Mouse (Mus musculus) layer of hippocampus, postnatal 36 days (tissue): Measurements from ENCODE around the gene Psme4. TPM values are rescaled to one million over a fixed set of nuclear protein-coding genes. Genes with fewer than 3 reads are reported as not detected.

Experiments used
- DNase-seq, 2 experiments: peaks; one replicate each; pipeline ENCODE4 v3.0.0; 2022
- total RNA-seq, 2 experiments: library from RNA; stranded (reverse); gene quantifications; 2 replicates each; pipeline ENCODE4 v1.2.3; 2021

Gene Psme4
- total RNA-seq, 2 experiments from 2014 or later = 37.7 to 48.1 TPM

GRCm38 (mm10) chr11:30786230-30786983 is 14.9 kb downstream of the Psme4 start:
- DNase-seq = no peak

- no peak for DNase-seq
Measured at GRCm38 (mm10) chr11:30792680-30793079, 21.2 kb downstream of the Psme4 start.

GRCm38 (mm10) chr11:30793753-30794152 is 22.2 kb downstream of the Psme4 start:
- DNase-seq = no peak

- no peak for DNase-seq
Measured at GRCm38 (mm10) chr11:30797236-30797635, 25.7 kb downstream of the Psme4 start.

GRCm38 (mm10) chr11:30799496-30799895 is 28.0 kb downstream of the Psme4 start:
- no peak for DNase-seq

- no peak for DNase-seq
Measured at GRCm38 (mm10) chr11:30800091-30800490, 28.6 kb downstream of the Psme4 start.

- no peak for DNase-seq
Measured at GRCm38 (mm10) chr11:30802421-30802820, 30.9 kb downstream of the Psme4 start.

- no peak for DNase-seq
Measured at GRCm38 (mm10) chr11:30821116-30821515, 49.6 kb downstream of the Psme4 start.

GRCm38 (mm10) chr11:30838793-30839192 is 67.3 kb downstream of the Psme4 start:
- DNase-seq = no peak

- no peak for DNase-seq
Measured at GRCm38 (mm10) chr11:30844355-30844754, 72.8 kb downstream of the Psme4 start.

GRCm38 (mm10) chr11:30872425-30872824 is 100.9 kb downstream of the Psme4 start:
- DNase-seq = no peak

GRCm38 (mm10) chr11:30885171-30885871 is 113.8 kb downstream of the Psme4 start, which contains the start of the genes Gpr75 and Asb3:
Gene Gpr75, plus strand, starts transcription at chr11:30885358.
Gene Asb3, plus strand, starts transcription at chr11:30885416.
- DNase-seq = peak; percentile 74 to 80

GRCm38 (mm10) chr11:30888153-30888552 is 116.6 kb downstream of the Psme4 start:
- no peak for DNase-seq

GRCm38 (mm10) chr11:30896201-30896600 is 124.7 kb downstream of the Psme4 start:
- no peak for DNase-seq

- DNase-seq = no peak
Measured at GRCm38 (mm10) chr11:30899312-30899711, 127.8 kb downstream of the Psme4 start.

- DNase-seq = no peak
Measured at GRCm38 (mm10) chr11:30912311-30912710, 140.8 kb downstream of the Psme4 start.

- no peak for DNase-seq
Measured at GRCm38 (mm10) chr11:30920641-30921040, 149.1 kb downstream of the Psme4 start.

GRCm38 (mm10) chr11:30923283-30923682 is 151.8 kb downstream of the Psme4 start:
- no peak for DNase-seq

GRCm38 (mm10) chr11:30928079-30928478 is 156.6 kb downstream of the Psme4 start:
- no peak for DNase-seq

GRCm38 (mm10) chr11:30928498-30928897 is 157.0 kb downstream of the Psme4 start:
- no peak for DNase-seq
